8 mouse cellular contexts compared by ENCODE assay signal in the genomic region with DNA sequence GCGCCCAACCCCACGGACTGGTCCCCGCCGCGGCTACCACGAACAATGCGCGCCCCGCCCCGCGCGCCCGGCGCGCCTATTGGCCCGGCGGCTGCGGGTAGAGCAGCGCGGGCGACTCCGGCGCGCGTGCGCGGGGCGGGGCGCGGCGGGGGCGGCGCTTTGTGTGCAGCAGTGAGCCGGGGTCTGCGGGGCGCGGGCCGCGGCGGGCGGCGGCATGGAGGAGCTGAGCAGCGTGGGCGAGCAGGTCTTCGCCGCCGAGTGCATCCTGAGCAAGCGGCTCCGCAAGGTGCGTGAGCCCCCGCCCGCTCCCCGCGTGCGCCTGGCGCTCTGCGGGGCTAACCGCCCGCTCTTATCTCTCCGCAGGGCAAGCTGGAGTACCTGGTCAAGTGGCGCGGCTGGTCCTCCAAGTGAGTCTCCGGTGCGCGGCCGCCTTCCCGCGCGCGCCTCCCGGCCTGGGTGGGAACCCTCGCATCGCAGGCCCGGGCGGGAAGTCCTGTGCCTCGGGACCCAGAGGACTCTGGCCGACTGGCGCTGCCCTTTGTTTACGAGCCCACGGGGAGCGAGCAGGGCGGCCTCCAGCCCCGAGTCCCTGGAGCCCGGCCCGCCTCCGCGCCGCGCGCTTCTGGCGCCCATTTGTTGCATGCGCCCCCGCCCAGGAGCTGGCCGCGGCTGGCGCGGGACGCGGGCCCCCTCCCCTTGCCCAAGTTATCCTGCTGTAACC. TPM values are rescaled to one million over a fixed set of nuclear protein-coding genes. Genes with fewer than 3 reads are reported as not detected.
A peak's percentile ranks its signal among the peaks of the same experiment; 100 is the strongest.
DNase-seq lines count a peak whose midpoint lies in the region; ATAC-seq and TF ChIP-seq lines count a peak whose summit lies in the region.

A gene (plus strand): TSS at position 68 of the 721 bp plus-strand sequence.

- TF ChIP-seq CTCF in brain, embryonic 14.5 days (IDR thresholded peaks at IDR 0.05; ENCODE audit: borderline replicate concordance, extremely low read depth, insufficient read depth, insufficient read length), result no peak
- TF ChIP-seq CTCF in testis, adult 2 months (IDR thresholded peaks at IDR 0.05; ENCODE audit: control insufficient read depth, insufficient read depth, insufficient replicate concordance, low read depth, low read length), result no peak

- H3K4me2 ChIP-seq in forebrain, embryonic 11.5 days (ENCODE audit: low read depth, low read length, severe bottlenecking), result peak within 1 kb of the TSS; percentile 93
- peak within 1 kb of the TSS; percentile 88 for H3K4me2 ChIP-seq in heart, embryonic 16.5 days (ENCODE audit: low read depth, low read length)
- H3K4me2 ChIP-seq in liver, embryonic 15.5 days, result peak within 1 kb of the TSS; percentile 80
- peak within 1 kb of the TSS; percentile 97 for H3K4me2 ChIP-seq in neural tube, embryonic 11.5 days (ENCODE audit: low read depth)

- ATAC-seq in forebrain, embryonic 11.5 days (replicated peaks; ENCODE audit: low FRiP score), result peak; percentile 92
- peak; percentile 89 for ATAC-seq in heart, embryonic 16.5 days (replicated peaks; ENCODE audit: extremely low read depth, insufficient read depth, low FRiP score)
- peak; percentile 75 for ATAC-seq in liver, embryonic 15.5 days (ENCODE audit: insufficient read depth)
- peak; percentile 95 for ATAC-seq in neural tube, embryonic 11.5 days (ENCODE audit: insufficient read depth, low FRiP score, low TSS enrichment)

- peaks cover 8% of the 10 kb centered on the region for H3K27me3 ChIP-seq in forebrain, embryonic 11.5 days (ENCODE audit: control insufficient read depth, insufficient read depth, low read length)
- peaks cover 17% of the 10 kb centered on the region for H3K27me3 ChIP-seq in heart, embryonic 16.5 days (ENCODE audit: control insufficient read depth, insufficient read depth, low read length)
- H3K27me3 ChIP-seq in liver, embryonic 15.5 days, result peaks cover 75% of the 10 kb centered on the region
- no peaks in the 10 kb centered on the region for H3K27me3 ChIP-seq in neural tube, embryonic 11.5 days (ENCODE audit: control insufficient read depth, insufficient read depth, low read length)
- no peaks in the 10 kb centered on the region for H3K27me3 ChIP-seq in testis, adult 2 months (ENCODE audit: control insufficient read depth, insufficient read depth, low read length)

- TF ChIP-seq POLR2A in brain, embryonic 14.5 days (IDR thresholded peaks at IDR 0.05; ENCODE audit: borderline replicate concordance, extremely low read depth, insufficient read depth, insufficient read length, poor library complexity, severe bottlenecking), result peak; percentile 99
- TF ChIP-seq POLR2A in testis, adult 2 months (IDR thresholded peaks at IDR 0.05; ENCODE audit: control insufficient read depth, low read depth, low read length), result no peak

- peak within 1 kb of the TSS; percentile 92 for H3K4me3 ChIP-seq in forebrain, embryonic 11.5 days (ENCODE audit: low read depth, low read length)
- peak within 1 kb of the TSS; percentile 92 for H3K4me3 ChIP-seq in heart, embryonic 16.5 days (ENCODE audit: low read length)
- peak within 1 kb of the TSS; percentile 64 for H3K4me3 ChIP-seq in liver, embryonic 15.5 days (replicated peaks)
- H3K4me3 ChIP-seq in neural tube, embryonic 11.5 days (ENCODE audit: low read depth, low read length), result peak within 1 kb of the TSS; percentile 96
- peak within 1 kb of the TSS; percentile 83 for H3K4me3 ChIP-seq in testis, adult 2 months (ENCODE audit: control insufficient read depth, low read depth, low read length)

- H3K27ac ChIP-seq in forebrain, embryonic 11.5 days (ENCODE audit: low read depth, low read length), result peak within 1 kb of the TSS; percentile 90
- H3K27ac ChIP-seq in heart, embryonic 16.5 days (ENCODE audit: low read length), result peak within 1 kb of the TSS; percentile 79
- no peak within 1 kb of the TSS for H3K27ac ChIP-seq in liver, embryonic 15.5 days (replicated peaks)
- H3K27ac ChIP-seq in neural tube, embryonic 11.5 days (ENCODE audit: low read depth, low read length), result peak within 1 kb of the TSS; percentile 89
- 0 out of 2 replicates have a peak within 1 kb of the TSS, but pooled peaks have one; percentile 10 for H3K27ac ChIP-seq in testis, adult 2 months (ENCODE audit: control insufficient read depth, insufficient read depth, low read depth, low read length)

- WGBS in forebrain, embryonic 11.5 days, result under 1% methylated on average over 90 of the region's 99 CpGs
- WGBS in heart, embryonic 16.5 days, result under 1% methylated on average over 96 of the region's 99 CpGs
- under 1% methylated on average over 99 of the region's 99 CpGs for WGBS in liver, embryonic 15.5 days (ENCODE audit: insufficient replicate concordance)
- under 1% methylated on average over 56 of the region's 99 CpGs for WGBS in neural tube, embryonic 11.5 days

- peak within 1 kb of the TSS; percentile 98 for H3K9ac ChIP-seq in forebrain, embryonic 11.5 days (ENCODE audit: low read length)
- H3K9ac ChIP-seq in heart, embryonic 16.5 days (ENCODE audit: low read length), result peak within 1 kb of the TSS; percentile 80
- peak within 1 kb of the TSS; percentile 50; the same call in 1 of the 2 replicates for H3K9ac ChIP-seq in liver, embryonic 15.5 days
- peak within 1 kb of the TSS; percentile 97 for H3K9ac ChIP-seq in neural tube, embryonic 11.5 days (ENCODE audit: low read length)

- H3K9me3 ChIP-seq in forebrain, embryonic 11.5 days (ENCODE audit: control insufficient read depth, low read length), result no peaks in the 10 kb centered on the region
- H3K9me3 ChIP-seq in heart, embryonic 16.5 days (replicated peaks; ENCODE audit: control insufficient read depth, low read length), result no peaks in the 10 kb centered on the region
- no peaks in the 10 kb centered on the region for H3K9me3 ChIP-seq in liver, embryonic 15.5 days (replicated peaks)
- no peaks in the 10 kb centered on the region for H3K9me3 ChIP-seq in neural tube, embryonic 11.5 days (ENCODE audit: control insufficient read depth, low read length)

- peaks cover 19% of the 10 kb centered on the region for H3K4me1 ChIP-seq in forebrain, embryonic 11.5 days (replicated peaks; ENCODE audit: control insufficient read depth, insufficient read depth, low read length)
- H3K4me1 ChIP-seq in heart, embryonic 16.5 days (ENCODE audit: control insufficient read depth, insufficient read depth, low read length), result peaks cover 31% of the 10 kb centered on the region
- H3K4me1 ChIP-seq in liver, embryonic 15.5 days (replicated peaks), result peaks cover 29% of the 10 kb centered on the region
- H3K4me1 ChIP-seq in neural tube, embryonic 11.5 days (ENCODE audit: control insufficient read depth, insufficient read depth, low read length), result peaks cover 26% of the 10 kb centered on the region
- H3K4me1 ChIP-seq in testis, adult 2 months (ENCODE audit: control insufficient read depth, insufficient read depth, low read length), result peaks cover 8% of the 10 kb centered on the region

- DNase-seq in CD8-positive naive resting alpha-beta T cell, adult 2 months (ENCODE audit: low read depth in 2 of 2, low spot score in 2 of 2), result peak; percentile 70 to 78
- DNase-seq in brain, embryonic 14.5 days (ENCODE audit: low read depth), result peak; percentile 96
- DNase-seq in forebrain, embryonic 11.5 days (ENCODE audit: low spot score), result peak; percentile 96
- peak; percentile 94 for DNase-seq in kidney, postnatal 14 days
- peak; percentile 97 for DNase-seq in neural tube, embryonic 11.5 days (ENCODE audit: low spot score)

- H3K36me3 ChIP-seq in forebrain, embryonic 11.5 days (ENCODE audit: control insufficient read depth, insufficient read depth, low read length), result peaks cover 15% of the 10 kb centered on the region
- peaks cover 12% of the 10 kb centered on the region for H3K36me3 ChIP-seq in heart, embryonic 16.5 days (ENCODE audit: control insufficient read depth, insufficient read depth)
- H3K36me3 ChIP-seq in liver, embryonic 15.5 days (replicated peaks), result 0 out of 2 replicates have a peak, but pooled peaks cover 6% of the 10 kb centered on the region
- H3K36me3 ChIP-seq in neural tube, embryonic 11.5 days (ENCODE audit: control insufficient read depth, insufficient read depth, low read length), result peaks cover 13% of the 10 kb centered on the region
- H3K36me3 ChIP-seq in testis, adult 2 months (ENCODE audit: control insufficient read depth, insufficient read depth, low read length), result no peaks in the 10 kb centered on the region

RNA-seq across cellular contexts. Expression of the gene that starts here (rescaled TPM):
- 30.0 and 40.1 TPM in 2 replicates for polyA plus RNA-seq in brain, embryonic 14.5 days (2012; rRNA removed)
- polyA plus RNA-seq in forebrain, embryonic 11.5 days (2014; fragmentation: Nextera tagmentation; extraction: Ambion mirVana), result 101 and 103 TPM in 2 replicates
- polyA plus RNA-seq in heart, embryonic 16.5 days (2015; fragmentation: Nextera tagmentation; extraction: Ambion mirVana), result 15.0 and 15.3 TPM in 2 replicates
- 3.0 and 3.2 TPM in 2 replicates for polyA plus RNA-seq in liver, embryonic 15.5 days (2015; fragmentation: Nextera tagmentation; extraction: Ambion mirVana)
- 61.5 and 65.0 TPM in 2 replicates for polyA plus RNA-seq in neural tube, embryonic 11.5 days (2014; fragmentation: Nextera tagmentation; extraction: Ambion mirVana)
- 2.3 and 2.4 TPM in 2 replicates for polyA plus RNA-seq in testis, adult 2 months (2012; rRNA removed)
